Mouse (Mus musculus) limb, embryonic 15.5 days (tissue): ENCODE results near the gene Jag2. TPM values are rescaled to one million over a fixed set of nuclear protein-coding genes. Genes with fewer than 3 reads are reported as not detected.

Experiments
- ATAC-seq: fragments of 200-750 bp; cut with Nextera tagmentation; 2 replicates; pipeline ENCODE4 v1.8.0; 2017; ENCODE audit warnings: low read depth, moderate TSS enrichment; ENCODE audit not compliant: insufficient number of reproducible peaks, low FRiP score, low TSS enrichment
- H3K27ac ChIP-seq: fragments of 300-500 bp; sonication (generic); 2 replicates; pipeline ENCODE4 v1.5.1; 2015; ENCODE audit warnings: moderate library complexity, mild to moderate bottlenecking, inconsistent platforms
- H3K27me3 ChIP-seq: fragments of 300-500 bp; sonication (generic); 2 replicates; pipeline ENCODE4 v1.6.1; 2015; ENCODE audit warnings: inconsistent platforms
- H3K36me3 ChIP-seq: fragments of 300-500 bp; sonication (generic); 2 replicates; pipeline ENCODE4 v1.6.1; 2015; ENCODE audit warnings: inconsistent platforms
- H3K4me1 ChIP-seq: fragments of 300-500 bp; sonication (generic); 2 replicates; pipeline ENCODE4 v1.6.1; 2015; ENCODE audit warnings: inconsistent platforms
- H3K4me2 ChIP-seq: fragments of 300-500 bp; sonication (generic); 2 replicates; pipeline ENCODE4 v1.6.1; 2015; ENCODE audit warnings: mild to moderate bottlenecking, inconsistent platforms
- H3K4me3 ChIP-seq: fragments of 300-500 bp; sonication (generic); 2 replicates; pipeline ENCODE4 v1.5.1; 2015; ENCODE audit warnings: mild to moderate bottlenecking, inconsistent platforms
- H3K9ac ChIP-seq: fragments of 300-500 bp; sonication (generic); 2 replicates; pipeline ENCODE4 v1.6.1; 2015; ENCODE audit warnings: inconsistent platforms
- H3K9me3 ChIP-seq: fragments of 300-500 bp; sonication (generic); 2 replicates; pipeline ENCODE4 v1.6.1; 2016; ENCODE audit warnings: inconsistent platforms
- WGBS: fragments of 180-500 bp; shearing (Covaris S2); methylation state at CpG from one replicate; pipeline ENCODE4 v1.1.7; 2015; 5-methylcytosine and 5-hydroxymethylcytosine counted together
- microRNA-seq: library from miRNA; unstranded; fragments of <30 nt; microRNA quantifications from one replicate; pipeline ENCODE4, GENCODE M21; 2016
- polyA plus RNA-seq: library from polyadenylated mRNA; unstranded; fragments of >200 nt; fragmentation: Nextera tagmentation; extraction: Ambion mirVana; gene quantifications from 2 replicates; pipeline ENCODE4 v1.2.1, GENCODE M21; 2015

Jag2 gene
- polyA plus RNA-seq, 1 experiment from 2014 or later = 11.6 TPM

DNA sequence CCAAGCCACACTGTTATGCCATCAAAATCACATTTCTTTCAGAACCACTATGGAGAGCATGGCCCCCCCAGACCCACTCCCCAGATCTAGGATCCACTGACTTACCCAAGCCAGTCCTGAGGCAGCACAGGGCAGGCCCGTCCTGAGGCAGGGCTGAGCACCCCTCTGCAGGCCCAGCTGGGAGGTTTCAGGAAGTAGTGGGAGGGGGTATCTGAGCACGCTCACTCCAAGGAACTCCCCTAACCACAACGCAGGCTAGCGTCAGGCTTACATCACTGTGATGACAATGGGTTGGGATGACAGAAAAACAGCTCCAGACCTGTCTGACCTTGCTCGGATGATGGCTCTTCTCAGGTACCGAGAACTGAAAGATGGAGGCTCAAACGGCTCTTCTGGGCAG lies 68.8 kb downstream of the Jag2 start:
- no peaks in the 10 kb centered on the region for H3K9me3 ChIP-seq
- H3K27ac ChIP-seq = no peak overlapping the region
- no peak overlapping the region for H3K4me2 ChIP-seq
- no peak overlapping the region for H3K4me3 ChIP-seq
- H3K36me3 ChIP-seq = no peaks in the 10 kb centered on the region
- WGBS = 69% methylated on average over 7 of the region's 7 CpGs
- no peaks in the 10 kb centered on the region for H3K4me1 ChIP-seq
- H3K9ac ChIP-seq = no peak overlapping the region
- H3K27me3 ChIP-seq = no peaks in the 10 kb centered on the region
- no peak for ATAC-seq

DNA sequence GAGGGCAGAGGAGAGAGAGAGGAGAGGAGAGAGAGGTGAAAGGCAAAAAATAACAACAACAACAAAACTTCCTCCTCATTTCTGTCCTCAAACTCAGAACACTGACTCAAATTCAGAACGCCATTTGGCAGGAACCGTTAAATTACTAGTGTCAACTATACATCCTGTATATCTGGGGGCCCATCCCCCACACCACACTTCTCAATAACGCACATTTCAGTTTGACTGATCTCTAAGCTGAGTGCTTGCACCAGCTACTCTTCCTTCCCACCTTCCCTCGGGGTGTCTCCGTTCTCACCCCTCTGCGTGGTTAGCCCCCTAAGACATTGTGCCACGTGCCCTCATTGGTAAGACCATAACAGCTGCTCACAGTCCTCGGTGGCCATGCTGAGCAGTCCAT lies 69.6 kb downstream of the Jag2 start:
- H3K4me3 ChIP-seq = no peak overlapping the region
- H3K9ac ChIP-seq = no peak overlapping the region
- H3K36me3 ChIP-seq = no peaks in the 10 kb centered on the region
- H3K4me2 ChIP-seq = no peak overlapping the region
- 54% methylated on average over 8 of the region's 8 CpGs for WGBS
- H3K27ac ChIP-seq = no peak overlapping the region
- no peaks in the 10 kb centered on the region for H3K4me1 ChIP-seq
- H3K27me3 ChIP-seq = no peaks in the 10 kb centered on the region
- ATAC-seq = no peak
- no peaks in the 10 kb centered on the region for H3K9me3 ChIP-seq

DNA sequence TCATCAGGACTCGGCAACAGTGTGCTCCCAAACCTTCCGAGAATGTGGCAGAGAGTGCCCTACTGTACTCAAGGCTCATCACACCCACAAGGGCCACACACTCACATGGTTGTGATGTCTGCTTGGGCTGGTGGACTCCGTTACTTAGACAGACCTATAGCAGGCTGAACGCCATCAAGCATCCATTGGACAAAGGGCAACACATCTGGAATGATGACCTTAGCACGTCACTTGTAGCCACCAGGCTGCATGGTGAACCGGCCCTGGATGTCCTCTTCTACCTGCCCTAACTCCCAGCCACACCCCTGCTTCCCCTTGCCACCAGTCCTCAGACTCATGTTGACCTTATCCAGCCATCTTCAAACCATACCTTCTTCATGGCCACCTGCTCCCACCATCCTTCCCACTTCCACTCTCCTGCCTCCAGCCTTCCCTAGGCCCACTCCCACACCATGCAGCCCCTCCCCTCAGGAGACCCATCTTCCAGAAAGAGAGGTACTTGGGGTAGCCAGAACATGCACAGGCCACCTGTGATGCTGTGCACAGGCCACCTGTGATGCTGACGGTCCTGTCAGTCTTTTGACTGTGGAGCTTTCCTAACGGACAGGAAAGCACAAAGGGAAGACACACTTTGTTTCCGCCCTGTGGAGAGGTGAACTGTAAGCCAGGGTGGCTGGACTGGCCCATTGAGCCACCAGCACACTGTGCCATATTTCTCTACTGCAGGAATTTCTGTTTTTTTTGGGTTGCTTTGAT lies 70.8 kb downstream of the Jag2 start:
- H3K4me3 ChIP-seq = no peak overlapping the region
- ATAC-seq = no peak
- H3K4me2 ChIP-seq = no peak overlapping the region
- H3K9me3 ChIP-seq = no peaks in the 10 kb centered on the region
- no peaks in the 10 kb centered on the region for H3K4me1 ChIP-seq
- no peak overlapping the region for H3K27ac ChIP-seq
- H3K27me3 ChIP-seq = no peaks in the 10 kb centered on the region
- 89% methylated on average over 9 of the region's 9 CpGs for WGBS
- no peaks in the 10 kb centered on the region for H3K36me3 ChIP-seq
- H3K9ac ChIP-seq = no peak overlapping the region

Small RNAs within 50 kb of the gene (microRNA-seq; reads per million reads assigned to microRNA genes)
- gene Mir6941 = not detected

Other genes starting within 250 kb of the Jag2 start
- gene Cep170b, start 209.3 kb downstream of the Jag2 start, polyA plus RNA-seq = 24.0 and 26.7 TPM in 2 replicates
- 13.1 and 14.5 TPM in 2 replicates for gene Pld4, start 169.1 kb downstream of the Jag2 start, polyA plus RNA-seq
- 9.4 and 9.8 TPM in 2 replicates for gene Ahnak2, start 127.1 kb downstream of the Jag2 start, polyA plus RNA-seq
- gene Clba1, start 120.8 kb downstream of the Jag2 start, polyA plus RNA-seq = 5.9 and 6.4 TPM in 2 replicates
- 105 TPM in 2 replicates for gene Cdca4, start 100.4 kb downstream of the Jag2 start, polyA plus RNA-seq
- 0.20 and 0.41 TPM in 2 replicates for gene Gpr132, start 61.5 kb downstream of the Jag2 start, polyA plus RNA-seq
- gene Nudt14, start 12.3 kb upstream of the Jag2 start, polyA plus RNA-seq = 70.5 and 71.2 TPM in 2 replicates
- 25.4 and 26.3 TPM in 2 replicates for gene Btbd6, start 46.7 kb upstream of the Jag2 start, polyA plus RNA-seq
- gene Brf1, start 70.9 kb upstream of the Jag2 start, polyA plus RNA-seq = 57.1 and 61.7 TPM in 2 replicates
- gene Pacs2, start 84.7 kb upstream of the Jag2 start, polyA plus RNA-seq = 12.9 and 13.8 TPM in 2 replicates
- 0.19 TPM in 1 of 2 replicates, not detected in the other for gene Tex22, start 144.7 kb upstream of the Jag2 start, polyA plus RNA-seq
- 10.6 and 12.9 TPM in 2 replicates for gene Mta1, start 168.5 kb upstream of the Jag2 start, polyA plus RNA-seq
- gene Crip2, start 210.5 kb upstream of the Jag2 start, polyA plus RNA-seq = 113 and 182 TPM in 2 replicates
- gene Crip1, start 216.5 kb upstream of the Jag2 start, polyA plus RNA-seq = 560 and 613 TPM in 2 replicates
- gene Tedc1, start 226.6 kb upstream of the Jag2 start, polyA plus RNA-seq = 25.4 and 28.5 TPM in 2 replicates